Mouse (Mus musculus): ENCODE results near the gene Vac14. TPM values are rescaled to one million over a fixed set of nuclear protein-coding genes. Genes with fewer than 3 reads are reported as not detected.

Vac14 gene
- total RNA-seq, 1 experiment, result 33.1 TPM

- H3K9me3 ChIP-seq (ENCODE audit: control insufficient read depth, insufficient read depth, low read depth, low read length), result no peaks in the 10 kb centered on the region
- DNase-seq (ENCODE audit: low read depth, low spot score), result no peak
- H3K27ac ChIP-seq (ENCODE audit: insufficient read depth, low read depth, low read length, poor library complexity, severe bottlenecking), result peak overlapping the region; percentile 48; the same call in 1 of the 2 replicates
- peaks cover 0 to 6% of the 10 kb centered on the region in 2 experiments; a peak in 2 of 4 replicates for H3K4me1 ChIP-seq (ENCODE audit: control insufficient read depth in 2 of 2, insufficient read depth in 2 of 2, low read length in 2 of 2, poor library complexity in 1 of 2)
- in situ Hi-C loops (cut with MboI; ENCODE audit: low sequenced_read_pairs in 2 of 2, unreplicated experiment in 2 of 2), result no loop called here
- H3K9ac ChIP-seq (ENCODE audit: insufficient read depth, low read depth, low read length, poor library complexity, severe bottlenecking), result no peak overlapping the region
- TF ChIP-seq HCFC1 (IDR thresholded peaks at IDR 0.05; ENCODE audit: borderline replicate concordance, insufficient read depth, low read length) (no peak), ZC3H11A (IDR thresholded peaks at IDR 0.05; ENCODE audit: borderline replicate concordance, low read depth, low read length) (no peak), MAFK (IDR thresholded peaks at IDR 0.05; ENCODE audit: insufficient read depth, low read depth, low read length) (no peak), ZNF384 (IDR thresholded peaks at IDR 0.05; ENCODE audit: low read depth, low read length) (no peak), CHD2 (IDR thresholded peaks at IDR 0.05; ENCODE audit: low read depth, low read length) (no peak)
- H3K36me3 ChIP-seq (ENCODE audit: control insufficient read depth, insufficient read depth, low read length, poor library complexity, severe bottlenecking), result no peaks in the 10 kb centered on the region
- no peak overlapping the region for H3K4me3 ChIP-seq (ENCODE audit: insufficient read depth in 1 of 2, low read depth in 1 of 2, low read length in 2 of 2, poor library complexity in 1 of 2, severe bottlenecking in 1 of 2)
Observed at GRCm38 (mm10) chr8:110605401-110606015, 12.9 kb upstream of the Vac14 start.

DNA sequence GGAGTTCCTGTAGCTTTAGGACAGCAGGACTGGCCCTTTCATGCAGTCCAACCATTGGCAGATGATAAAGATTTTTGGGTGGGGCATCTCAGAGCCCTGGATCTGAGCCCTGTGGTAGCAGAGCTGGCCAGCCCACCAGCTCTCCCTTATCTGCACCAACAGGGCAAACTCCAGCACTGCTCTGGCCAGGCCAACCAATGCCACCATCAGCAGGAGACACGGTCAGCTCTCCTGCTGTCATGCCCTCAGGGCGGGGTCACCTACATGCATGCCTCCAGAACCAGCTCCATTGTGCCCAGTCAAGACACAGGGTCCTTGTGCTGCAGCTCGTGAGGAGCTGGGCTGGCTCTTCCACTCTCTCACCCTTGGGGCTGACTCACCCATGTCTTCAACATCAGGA, 2.7 kb upstream of the Vac14 start:
- peaks cover 0 to 6% of the 10 kb centered on the region in 2 experiments; a peak in 2 of 4 replicates for H3K4me1 ChIP-seq (ENCODE audit: control insufficient read depth in 2 of 2, insufficient read depth in 2 of 2, low read length in 2 of 2, poor library complexity in 1 of 2)
- no peak overlapping the region for H3K9ac ChIP-seq (ENCODE audit: insufficient read depth, low read depth, low read length, poor library complexity, severe bottlenecking)
- no peak overlapping the region for H3K4me3 ChIP-seq (ENCODE audit: insufficient read depth in 1 of 2, low read depth in 1 of 2, low read length in 2 of 2, poor library complexity in 1 of 2, severe bottlenecking in 1 of 2)
- no peaks in the 10 kb centered on the region for H3K9me3 ChIP-seq (ENCODE audit: control insufficient read depth, insufficient read depth, low read depth, low read length)
- no peak for DNase-seq (ENCODE audit: low read depth, low spot score)
- TF ChIP-seq ZNF384 (IDR thresholded peaks at IDR 0.05; ENCODE audit: low read depth, low read length) (no peak), ZC3H11A (IDR thresholded peaks at IDR 0.05; ENCODE audit: borderline replicate concordance, low read depth, low read length) (no peak)
- no peak overlapping the region for H3K27ac ChIP-seq (ENCODE audit: insufficient read depth, low read depth, low read length, poor library complexity, severe bottlenecking)
- in situ Hi-C loops (cut with MboI; ENCODE audit: low sequenced_read_pairs in 2 of 2, unreplicated experiment in 2 of 2), result no loop called here
- H3K36me3 ChIP-seq (ENCODE audit: control insufficient read depth, insufficient read depth, low read length, poor library complexity, severe bottlenecking), result peaks cover 2% of the 10 kb centered on the region; the same call in 1 of the 2 replicates

DNA sequence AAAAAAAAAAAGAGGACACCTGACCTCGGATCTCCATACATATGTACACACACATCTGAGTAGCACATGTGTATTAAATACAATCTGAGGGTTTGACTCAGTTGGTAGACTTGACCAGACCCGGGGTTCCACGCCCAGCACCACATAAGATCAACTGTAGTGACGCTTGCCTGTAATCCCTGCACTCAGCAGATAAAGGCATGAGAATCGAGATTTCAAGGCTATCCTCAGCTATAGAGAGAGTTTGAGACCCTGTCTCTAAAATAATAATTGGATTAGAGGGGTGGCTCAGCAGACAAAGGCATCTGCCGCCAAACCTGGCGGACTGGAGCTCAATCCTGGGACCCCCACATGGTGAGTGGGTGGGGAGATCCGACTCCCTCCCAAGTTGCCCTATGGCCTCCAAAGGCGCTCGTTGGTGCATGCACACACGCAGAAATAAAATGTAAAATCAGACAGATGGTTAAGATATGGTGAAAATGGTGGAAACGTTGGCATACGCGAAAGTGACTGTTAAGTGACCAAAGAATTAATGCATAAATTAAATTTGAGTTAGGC, 505 bp upstream of the Vac14 start:
- peak overlapping the region; percentile 66; the same call in 1 of the 2 replicates for H3K9ac ChIP-seq (ENCODE audit: insufficient read depth, low read depth, low read length, poor library complexity, severe bottlenecking)
- peak overlapping the region; percentile 37 to 83 for H3K4me3 ChIP-seq (ENCODE audit: insufficient read depth in 1 of 2, low read depth in 1 of 2, low read length in 2 of 2, poor library complexity in 1 of 2, severe bottlenecking in 1 of 2)
- no peak overlapping the region for H3K27ac ChIP-seq (ENCODE audit: insufficient read depth, low read depth, low read length, poor library complexity, severe bottlenecking)
- H3K36me3 ChIP-seq (ENCODE audit: control insufficient read depth, insufficient read depth, low read length, poor library complexity, severe bottlenecking), result peaks cover 6% of the 10 kb centered on the region; the same call in 1 of the 2 replicates
- TF ChIP-seq CHD2 (IDR thresholded peaks at IDR 0.05; ENCODE audit: low read depth, low read length), result no peak
- TF ChIP-seq HCFC1 (IDR thresholded peaks at IDR 0.05; ENCODE audit: borderline replicate concordance, insufficient read depth, low read length), result no peak
- no peak for TF ChIP-seq ZC3H11A (IDR thresholded peaks at IDR 0.05; ENCODE audit: borderline replicate concordance, low read depth, low read length)
- no peak for TF ChIP-seq MAFK (IDR thresholded peaks at IDR 0.05; ENCODE audit: insufficient read depth, low read depth, low read length)
- no peak for TF ChIP-seq ZNF384 (IDR thresholded peaks at IDR 0.05; ENCODE audit: low read depth, low read length)
- in situ Hi-C loops (cut with MboI; ENCODE audit: low sequenced_read_pairs in 2 of 2, unreplicated experiment in 2 of 2), result no loop called here
- peaks cover 0 to 6% of the 10 kb centered on the region in 2 experiments; a peak in 2 of 4 replicates for H3K4me1 ChIP-seq (ENCODE audit: control insufficient read depth in 2 of 2, insufficient read depth in 2 of 2, low read length in 2 of 2, poor library complexity in 1 of 2)
- no peaks in the 10 kb centered on the region for H3K9me3 ChIP-seq (ENCODE audit: control insufficient read depth, insufficient read depth, low read depth, low read length)
- DNase-seq (ENCODE audit: low read depth, low spot score), result no peak

- TF ChIP-seq MAFK (IDR thresholded peaks at IDR 0.05; ENCODE audit: insufficient read depth, low read depth, low read length) (no peak), ZNF384 (IDR thresholded peaks at IDR 0.05; ENCODE audit: low read depth, low read length) (no peak), ZC3H11A (IDR thresholded peaks at IDR 0.05; ENCODE audit: borderline replicate concordance, low read depth, low read length) (no peak), CHD2 (IDR thresholded peaks at IDR 0.05; ENCODE audit: low read depth, low read length) (no peak)
- H3K27ac ChIP-seq (ENCODE audit: insufficient read depth, low read depth, low read length, poor library complexity, severe bottlenecking), result no peak overlapping the region
- peaks cover 6% of the 10 kb centered on the region; the same call in 1 of the 2 replicates for H3K36me3 ChIP-seq (ENCODE audit: control insufficient read depth, insufficient read depth, low read length, poor library complexity, severe bottlenecking)
- peak overlapping the region; percentile 83 to 95 for H3K4me3 ChIP-seq (ENCODE audit: insufficient read depth in 1 of 2, low read depth in 1 of 2, low read length in 2 of 2, poor library complexity in 1 of 2, severe bottlenecking in 1 of 2)
- DNase-seq (ENCODE audit: low read depth, low spot score), result no peak
- H3K9me3 ChIP-seq (ENCODE audit: control insufficient read depth, insufficient read depth, low read depth, low read length), result no peaks in the 10 kb centered on the region
- peak overlapping the region; percentile 94 for H3K9ac ChIP-seq (ENCODE audit: insufficient read depth, low read depth, low read length, poor library complexity, severe bottlenecking)
- peaks cover 0 to 9% of the 10 kb centered on the region in 2 experiments; a peak in 2 of 4 replicates for H3K4me1 ChIP-seq (ENCODE audit: control insufficient read depth in 2 of 2, insufficient read depth in 2 of 2, low read length in 2 of 2, poor library complexity in 1 of 2)
- in situ Hi-C loops (cut with MboI; ENCODE audit: low sequenced_read_pairs in 2 of 2, unreplicated experiment in 2 of 2), result no loop called here
Observed at GRCm38 (mm10) chr8:110619208-110619574, 806 bp downstream of the Vac14 start.
